Mouse (Mus musculus) CH12F3 (cell line): ENCODE results near the gene Rps18.

Experiments used
- in situ Hi-C: fragments of 300-500 bp; cut with MboI; formaldehyde crosslinking; loops from 2 replicates; pipeline ENCODE4 v1.14.3; 2020; ENCODE audit warnings: low sequenced_read_pairs

Rps18 gene

GRCm38 (mm10) chr17:33926207-33926932 lies 29.4 kb downstream of the Rps18 start:
- in situ Hi-C loops: no loop called here

GRCm38 (mm10) chr17:33925406-33926116 lies 30.2 kb downstream of the Rps18 start:
- in situ Hi-C loops: no loop called here

DNA sequence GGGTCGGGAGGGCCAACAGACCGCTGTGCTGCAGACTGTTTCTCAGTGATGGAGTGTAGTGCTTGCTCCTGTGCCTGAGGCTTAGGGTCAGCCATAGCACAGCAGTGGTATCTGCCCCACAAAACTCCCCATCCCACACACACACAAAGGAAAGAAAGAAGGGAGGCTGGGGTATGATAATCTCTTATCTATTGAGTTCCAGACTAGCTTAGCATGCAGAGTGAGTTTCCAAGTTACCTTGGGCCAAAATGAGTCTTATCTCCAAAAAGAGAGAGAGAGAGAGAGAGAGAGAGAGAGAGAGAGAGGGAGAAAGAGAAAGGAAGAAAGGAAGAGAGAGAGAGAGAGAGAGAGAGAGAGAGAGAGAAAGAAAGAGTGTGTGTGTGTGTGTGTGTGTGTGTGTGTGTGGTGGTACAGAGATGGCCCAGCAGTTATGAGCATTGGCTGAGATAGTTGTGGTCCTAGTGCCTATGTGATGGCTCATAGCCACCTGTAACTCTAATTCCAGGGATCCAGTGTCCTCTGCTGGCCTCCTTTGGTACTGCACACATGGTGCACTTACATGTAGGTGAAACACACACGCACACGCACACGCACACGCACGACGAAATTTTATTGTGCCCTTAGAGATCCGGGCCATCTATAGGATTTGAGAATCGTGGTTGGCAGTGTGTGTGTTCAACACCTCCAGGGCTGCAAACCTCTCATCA lies 31.1 kb downstream of the Rps18 start:
- in situ Hi-C loops: no loop called here

GRCm38 (mm10) chr17:33921361-33921760 lies 34.4 kb downstream of the Rps18 start:
- in situ Hi-C loops: no loop called here

DNA sequence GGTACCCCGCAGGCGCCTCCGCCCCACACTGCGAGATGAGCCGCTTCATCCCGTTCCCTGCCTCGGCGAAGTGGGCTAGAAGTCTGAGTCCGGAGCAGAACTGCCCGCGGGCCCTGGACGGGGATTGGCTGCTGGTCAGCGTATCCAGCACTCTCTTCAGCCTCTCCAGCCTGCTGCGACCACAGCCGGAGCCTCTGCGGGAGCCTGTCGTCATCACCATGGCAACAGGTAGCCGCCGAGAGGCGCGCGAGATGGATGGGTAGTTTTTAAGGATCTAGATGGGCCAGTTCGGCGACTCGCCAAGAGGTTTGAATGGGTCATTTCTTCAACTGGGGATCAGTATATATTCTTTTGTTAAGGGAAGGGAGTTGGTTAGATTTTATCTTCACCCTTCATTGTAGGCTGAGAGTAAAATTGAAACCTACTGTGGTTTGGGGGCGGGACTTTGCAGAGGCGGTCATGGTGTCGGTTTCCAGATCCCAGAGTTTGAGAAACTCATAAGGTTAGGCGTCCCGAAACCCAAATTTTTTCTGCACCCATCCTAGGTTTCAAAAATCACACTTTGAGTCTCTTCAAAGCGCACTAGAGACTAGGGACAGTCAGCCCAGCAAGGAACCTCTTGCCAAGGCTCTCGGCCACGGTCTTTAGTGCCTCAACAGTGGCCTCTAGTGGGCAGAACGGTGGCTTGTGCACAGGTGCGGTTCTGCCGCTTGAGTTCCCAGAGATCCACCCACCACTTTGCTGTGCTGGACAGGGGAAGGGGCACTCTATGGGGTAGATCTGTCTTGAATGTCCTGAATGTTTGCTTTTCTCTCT lies 35.3 kb downstream of the Rps18 start:
- in situ Hi-C loops: no loop called here

DNA sequence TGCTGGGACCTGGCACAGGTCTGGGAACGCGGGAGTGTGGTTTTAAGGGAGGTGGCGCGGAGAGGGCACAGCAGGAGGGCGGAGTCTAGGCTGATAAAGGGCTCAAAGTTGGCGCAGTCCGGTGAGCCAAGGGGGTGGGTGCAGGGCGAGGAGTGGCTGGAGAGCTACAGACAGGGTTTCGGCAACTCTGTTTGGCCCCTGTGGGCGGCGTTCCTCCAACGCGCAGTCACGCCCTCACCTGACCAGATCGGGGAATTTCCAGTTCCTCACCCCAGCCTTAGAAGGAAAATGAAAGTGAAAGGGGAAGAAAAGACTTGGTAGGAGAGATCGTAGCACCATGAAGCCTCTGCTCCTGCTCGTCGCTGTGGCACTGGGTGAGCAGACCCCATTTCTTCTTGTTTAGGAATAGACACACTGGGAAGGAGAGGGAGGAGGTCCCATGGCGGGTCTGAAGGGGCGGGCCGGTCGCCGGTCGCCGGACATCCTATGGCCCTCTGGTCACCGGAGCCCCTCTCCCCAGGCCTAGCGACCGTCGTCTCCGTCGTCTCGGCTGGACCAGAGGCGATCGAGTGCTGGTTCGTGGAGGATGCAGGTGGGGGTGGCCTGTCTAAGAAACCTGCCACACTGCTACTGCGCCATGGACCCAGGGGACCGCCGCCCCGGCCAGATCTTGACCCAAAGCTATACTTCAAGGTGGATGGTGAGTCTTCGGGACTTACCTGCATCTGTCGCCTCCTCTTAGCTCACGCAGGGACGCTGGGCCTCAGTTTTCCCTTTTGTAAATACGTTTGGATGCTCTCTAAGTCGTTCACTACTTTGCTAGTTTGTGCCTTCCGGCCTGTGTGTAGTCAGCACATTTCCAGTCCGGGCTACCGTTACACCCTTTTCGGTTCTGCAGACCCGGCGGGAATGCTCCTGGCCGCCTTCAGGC lies 36.2 kb downstream of the Rps18 start:
- in situ Hi-C loops: no loop called here

DNA sequence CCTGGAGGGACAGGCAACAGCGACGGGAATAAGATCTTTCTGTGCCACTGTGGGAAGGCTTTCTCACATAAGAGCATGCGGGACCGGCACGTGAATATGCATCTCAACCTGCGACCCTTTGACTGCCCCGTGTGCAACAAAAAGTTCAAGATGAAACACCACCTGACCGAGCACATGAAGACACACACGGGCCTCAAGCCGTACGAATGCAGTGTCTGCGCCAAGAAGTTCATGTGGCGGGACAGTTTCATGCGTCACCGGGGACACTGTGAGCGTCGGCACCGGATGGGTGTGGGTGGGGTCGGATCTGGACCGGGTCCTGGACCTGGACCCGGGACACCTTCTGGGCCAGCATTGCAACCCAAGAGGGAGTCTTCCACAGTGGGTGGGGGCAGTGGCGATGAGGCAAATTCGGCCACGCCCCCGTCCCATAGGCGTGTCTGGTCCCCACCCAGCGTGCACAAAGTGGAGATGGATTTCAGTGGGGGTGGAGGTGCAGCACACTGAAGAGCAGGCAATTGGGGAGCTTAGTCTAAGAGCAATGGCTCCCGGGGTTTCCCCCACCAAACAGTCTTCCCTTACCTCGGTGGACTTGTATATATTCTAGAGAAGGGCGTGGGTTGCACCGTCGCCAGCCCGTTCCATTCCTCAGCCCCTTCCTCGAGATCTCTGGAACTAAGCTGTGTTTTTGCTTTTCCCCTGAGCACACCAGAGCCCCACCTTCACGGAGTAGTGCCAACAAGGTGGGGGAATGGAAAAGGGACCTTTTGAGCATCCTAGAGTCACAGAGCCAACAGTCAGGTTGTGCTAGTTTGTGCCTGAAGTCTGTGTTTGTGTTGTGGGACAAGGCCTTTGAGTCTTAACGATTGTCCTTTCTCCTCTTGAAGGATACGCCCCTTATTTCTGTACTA lies 37.3 kb downstream of the Rps18 start:
- in situ Hi-C loops: no loop called here

DNA sequence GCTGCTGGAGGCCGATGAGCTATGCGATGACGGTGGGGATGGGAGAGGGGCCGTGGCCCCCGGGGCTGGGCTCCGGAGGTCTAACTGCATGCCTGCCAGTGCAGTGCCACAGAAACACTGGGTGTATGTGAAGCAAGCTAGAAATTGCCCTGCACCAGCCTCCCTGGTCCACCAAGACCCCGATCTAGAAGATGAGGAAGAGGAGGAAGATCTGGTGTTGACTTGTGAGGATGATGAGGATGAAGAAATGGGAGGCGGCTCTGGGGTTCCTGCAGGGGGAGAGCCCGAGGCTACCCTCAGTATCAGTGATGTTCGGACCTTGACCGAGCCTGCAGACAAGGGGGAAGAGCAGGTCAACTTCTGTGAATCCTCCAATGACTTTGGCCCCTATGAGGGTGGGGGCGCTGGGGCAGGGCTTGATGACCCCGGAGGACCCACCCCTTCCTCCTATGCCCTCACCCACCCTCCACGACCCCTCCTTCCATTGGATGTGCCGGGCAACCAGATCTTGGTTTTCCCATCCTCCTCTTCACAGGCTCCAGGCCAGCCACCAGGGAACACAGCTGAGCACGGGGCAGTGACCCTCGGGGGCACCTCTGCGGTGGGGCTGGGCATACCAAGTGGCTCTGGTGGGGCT lies 38.0 kb downstream of the Rps18 start:
- in situ Hi-C loops: no loop called here

GRCm38 (mm10) chr17:33916847-33917655 lies 38.8 kb downstream of the Rps18 start:
- in situ Hi-C loops: no loop called here

GRCm38 (mm10) chr17:33916294-33916693 lies 39.5 kb downstream of the Rps18 start:
- in situ Hi-C loops: no loop called here

DNA sequence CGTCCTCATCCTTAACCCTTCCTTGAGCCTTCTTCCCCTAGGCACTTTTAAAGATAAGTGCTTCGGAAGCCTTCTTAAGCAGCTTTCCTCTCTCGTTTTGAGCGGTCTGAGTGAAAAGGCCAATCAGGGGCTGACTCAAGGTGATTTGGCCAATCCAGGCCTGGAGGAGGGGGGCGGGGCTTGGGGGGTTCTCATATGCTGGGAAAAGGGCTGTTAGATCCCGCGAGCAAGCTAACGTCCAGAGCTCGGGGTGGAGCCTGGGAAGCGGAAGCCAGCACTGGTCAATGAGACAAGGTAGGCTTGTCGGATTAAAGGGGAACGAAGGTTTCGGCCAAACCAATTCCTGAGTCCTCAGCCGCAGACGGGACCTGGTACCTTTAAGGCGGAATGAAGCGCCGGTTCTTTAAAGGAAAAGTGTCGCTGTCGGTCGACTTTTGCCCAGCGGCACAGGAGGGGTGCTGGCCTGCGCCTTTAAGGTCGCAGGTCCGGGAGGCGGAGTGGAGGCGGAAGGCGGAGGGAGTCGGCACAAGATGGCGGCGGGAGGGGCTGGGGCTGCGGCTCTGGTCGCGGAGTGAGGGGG lies 40.0 kb downstream of the Rps18 start, which contains the start of the genes Tapbp and Zbtb22:
Tapbp (plus strand) TSS at position 229 of the 580 bp plus-strand sequence.
Zbtb22 (plus strand) TSS at position 234 of the 580 bp plus-strand sequence.
- in situ Hi-C loops: no loop called here

GRCm38 (mm10) chr17:33914969-33915391 lies 40.8 kb downstream of the Rps18 start:
- in situ Hi-C loops: no loop called here

DNA sequence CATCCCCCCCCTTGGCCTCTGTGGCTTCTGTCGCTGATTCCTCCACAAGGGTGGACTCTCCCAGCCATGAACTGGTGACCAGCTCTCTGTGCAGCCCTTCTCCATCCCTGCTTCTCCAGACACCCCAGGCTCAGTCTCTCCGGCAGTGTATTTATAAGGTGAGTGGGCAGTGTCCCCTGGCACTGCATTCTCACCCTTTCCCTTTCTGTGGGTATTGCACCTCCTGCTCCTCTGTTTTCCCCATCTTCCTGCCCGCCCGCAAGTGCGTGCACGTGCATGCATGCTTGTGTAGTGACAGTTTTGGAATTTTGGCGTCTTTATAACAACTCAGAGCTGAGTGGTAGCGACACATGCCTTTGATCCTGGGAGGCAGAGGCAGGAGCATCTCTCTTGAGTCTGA lies 41.9 kb downstream of the Rps18 start:
- in situ Hi-C loops: no loop called here

DNA sequence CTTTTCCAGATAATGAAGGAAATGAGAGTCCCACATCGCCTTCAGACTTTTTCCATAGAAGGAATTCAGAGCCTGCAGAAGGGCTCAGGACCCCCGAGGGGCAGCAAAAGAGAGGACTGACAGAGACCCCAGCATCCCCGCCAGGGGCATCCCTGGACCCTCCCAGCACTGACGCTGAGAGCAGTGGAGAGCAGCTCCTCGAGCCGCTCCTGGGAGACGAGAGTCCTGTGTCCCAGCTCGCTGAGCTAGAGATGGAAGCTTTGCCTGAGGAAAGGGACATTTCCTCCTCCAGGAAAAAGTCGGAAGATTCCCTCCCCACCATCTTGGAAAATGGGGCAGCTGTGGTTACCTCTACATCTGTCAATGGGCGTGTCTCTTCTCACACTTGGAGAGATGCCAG lies 42.5 kb downstream of the Rps18 start:
- in situ Hi-C loops: no loop called here

DNA sequence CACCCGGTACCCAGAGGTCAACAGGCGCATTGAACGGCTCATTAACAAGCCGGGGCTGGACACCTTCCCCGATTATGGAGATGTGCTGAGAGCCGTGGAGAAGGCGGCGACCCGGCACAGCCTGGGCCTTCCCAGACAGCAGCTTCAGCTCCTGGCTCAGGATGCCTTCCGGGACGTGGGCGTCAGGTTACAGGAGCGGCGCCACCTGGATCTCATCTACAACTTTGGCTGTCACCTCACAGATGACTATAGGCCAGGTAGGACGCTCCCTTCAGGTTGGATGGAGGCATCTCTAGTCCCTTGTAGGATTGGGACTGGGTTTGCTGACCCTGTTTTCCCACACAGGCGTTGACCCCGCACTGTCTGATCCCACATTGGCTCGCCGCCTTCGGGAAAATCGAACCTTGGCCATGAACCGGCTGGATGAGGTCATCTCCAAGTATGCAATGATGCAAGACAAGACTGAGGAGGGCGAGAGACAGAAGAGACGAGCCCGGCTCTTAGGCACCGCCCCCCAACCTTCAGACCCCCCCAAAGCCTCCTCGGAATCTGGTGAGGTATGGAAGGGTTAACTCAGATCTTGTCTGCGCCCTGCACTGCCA lies 43.9 kb downstream of the Rps18 start:
- in situ Hi-C loops: no loop called here

DNA sequence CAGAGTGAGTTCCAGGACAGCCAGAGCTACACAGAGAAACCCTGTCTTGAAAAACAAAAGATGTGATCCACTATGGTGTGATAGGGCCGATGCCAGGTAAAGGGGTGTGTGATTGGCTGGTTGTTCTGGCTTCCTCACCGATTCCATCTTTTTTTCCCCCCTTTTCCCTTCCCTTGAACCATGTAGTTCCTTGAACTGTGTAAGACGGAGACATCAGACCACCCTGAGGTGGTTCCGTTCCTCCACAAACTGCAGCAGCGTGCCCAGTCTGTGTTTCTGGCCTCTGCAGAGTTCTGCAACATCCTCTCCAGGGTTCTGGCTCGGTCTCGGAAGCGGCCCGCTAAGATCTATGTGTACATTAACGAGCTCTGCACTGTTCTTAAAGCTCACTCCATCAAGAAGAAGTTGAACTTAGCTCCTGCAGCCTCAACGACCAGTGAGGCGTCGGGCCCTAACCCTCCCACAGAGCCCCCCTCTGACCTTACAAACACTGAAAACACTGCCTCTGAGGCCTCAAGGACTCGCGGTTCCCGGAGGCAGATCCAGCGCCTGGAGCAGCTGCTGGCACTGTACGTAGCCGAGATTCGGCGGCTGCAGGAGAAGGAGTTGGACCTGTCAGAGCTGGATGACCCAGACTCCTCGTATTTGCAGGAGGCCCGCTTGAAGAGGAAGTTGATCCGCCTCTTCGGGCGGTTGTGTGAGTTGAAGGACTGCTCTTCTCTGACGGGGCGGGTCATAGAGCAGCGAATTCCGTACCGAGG lies 44.6 kb downstream of the Rps18 start:
- in situ Hi-C loops: no loop called here
